Mouse (Mus musculus) liver, adult 2 months (tissue): ENCODE data around the gene 4933427D14Rik. TPM values are rescaled to one million over a fixed set of nuclear protein-coding genes. Genes with fewer than 3 reads are reported as not detected.

Experiments used
- DNase-seq: peaks from one replicate; pipeline ENCODE4 v3.0.0-alpha.2; 2011; ENCODE audit warnings: low read depth, low spot score; ENCODE audit errors: extremely low read depth
- H3K27ac ChIP-seq: fragments of 200-500 bp; replicated peaks from 2 replicates; pipeline ENCODE4 v1.5.1; 2012; ENCODE audit warnings: low read depth, mild to moderate bottlenecking, control low read depth, inconsistent platforms, low read length; ENCODE audit not compliant: insufficient read depth
- H3K27me3 ChIP-seq: fragments of 200-500 bp; 2 replicates; pipeline ENCODE4 v1.6.1; 2012; ENCODE audit warnings: mild to moderate bottlenecking, moderate library complexity, low read length, inconsistent platforms; ENCODE audit not compliant: control insufficient read depth, insufficient read depth
- H3K36me3 ChIP-seq: fragments of 200-500 bp; 2 replicates; pipeline ENCODE4 v1.6.1; 2012; ENCODE audit warnings: low read length, inconsistent platforms; ENCODE audit not compliant: control insufficient read depth, insufficient read depth
- H3K4me1 ChIP-seq: fragments of 200-500 bp; 2 replicates; pipeline ENCODE4 v1.6.1; 2011; ENCODE audit warnings: low read length; ENCODE audit not compliant: control insufficient read depth, insufficient read depth
- H3K4me3 ChIP-seq: fragments of 200-500 bp; 2 replicates; pipeline ENCODE4 v1.5.1; 2011; ENCODE audit warnings: low read depth, mild to moderate bottlenecking, control low read depth, low read length, moderate library complexity; ENCODE audit not compliant: insufficient read depth
- H3K79me2 ChIP-seq: fragments of 200-500 bp; 2 replicates; pipeline ENCODE4 v1.6.1; 2012; ENCODE audit warnings: inconsistent platforms, mild to moderate bottlenecking, low read length, moderate library complexity; ENCODE audit not compliant: control insufficient read depth, insufficient read depth
- H3K9ac ChIP-seq: fragments of 200-500 bp; 2 replicates; pipeline ENCODE4 v1.6.1; 2012; ENCODE audit warnings: low read depth, mild to moderate bottlenecking, control low read depth, inconsistent platforms, low read length
- CTCF ChIP-seq: fragments of 200-500 bp; IDR thresholded peaks from 2 replicates; pipeline ENCODE4 v1.5.1; 2011; ENCODE audit warnings: low read depth, low read length, control low read depth
- POLR2A ChIP-seq: fragments of 200-500 bp; IDR thresholded peaks from 2 replicates; pipeline ENCODE4 v1.6.1; 2011; ENCODE audit warnings: low read length, control low read depth; ENCODE audit not compliant: insufficient read depth; ENCODE audit errors: extremely low read depth
- WGBS: fragments of 180-500 bp; shearing (Covaris S2); methylation state at CpG from one replicate; pipeline ENCODE4 v1.1.7; 2018; 5-methylcytosine and 5-hydroxymethylcytosine counted together
- polyA plus RNA-seq: library from polyadenylated mRNA; depleted of rRNA; stranded (reverse); fragments of >200 nt; gene quantifications from 2 replicates; pipeline ENCODE4 v1.2.3, GENCODE M21; 2012
- total RNA-seq: library from RNA; depleted of rRNA; stranded (reverse); fragments of >200 nt; gene quantifications from 2 replicates; pipeline ENCODE4 v1.2.3, GENCODE M21; 2014

4933427D14Rik gene
- total and polyA plus RNA-seq, 2 experiments: 1.7 to 2.2 TPM

- Histone ChIP-seq H3K9ac (no peak overlapping the region), H3K36me3 (peaks cover 20% of the 10 kb centered on the region), H3K27me3 (no peaks in the 10 kb centered on the region), H3K4me3 (no peak overlapping the region), H3K4me1 (no peaks in the 10 kb centered on the region), H3K79me2 (no peaks in the 10 kb centered on the region), H3K27ac (no peak overlapping the region)
- no peak for DNase-seq
- no peak for TF ChIP-seq POLR2A
- TF ChIP-seq CTCF: no peak
- WGBS: 88% methylated on average over 2 of the region's 2 CpGs
Observed at GRCm38 (mm10) chr11:72194259-72194658, 13.0 kb downstream of the 4933427D14Rik start.

- no peak overlapping the region for H3K9ac ChIP-seq
- no peaks in the 10 kb centered on the region for H3K27me3 ChIP-seq
- H3K36me3 ChIP-seq: peaks cover 19% of the 10 kb centered on the region
- WGBS: 98% methylated on average over 1 of the region's 1 CpGs
- H3K4me1 ChIP-seq: no peaks in the 10 kb centered on the region
- H3K79me2 ChIP-seq: no peaks in the 10 kb centered on the region
- H3K27ac ChIP-seq: no peak overlapping the region
- no peak for TF ChIP-seq POLR2A
- no peak for TF ChIP-seq CTCF
- no peak overlapping the region for H3K4me3 ChIP-seq
- DNase-seq: no peak
Observed at GRCm38 (mm10) chr11:72190857-72191256, 16.4 kb downstream of the 4933427D14Rik start.

GRCm38 (mm10) chr11:72184252-72184651 lies 23.0 kb downstream of the 4933427D14Rik start:
- 80% methylated on average over 4 of the region's 4 CpGs for WGBS
- no peaks in the 10 kb centered on the region for H3K27me3 ChIP-seq
- no peak overlapping the region for H3K4me3 ChIP-seq
- TF ChIP-seq POLR2A: no peak
- H3K4me1 ChIP-seq: no peaks in the 10 kb centered on the region
- H3K9ac ChIP-seq: no peak overlapping the region
- H3K79me2 ChIP-seq: no peaks in the 10 kb centered on the region
- no peak for DNase-seq
- no peak overlapping the region for H3K27ac ChIP-seq
- H3K36me3 ChIP-seq: peaks cover 13% of the 10 kb centered on the region

DNA sequence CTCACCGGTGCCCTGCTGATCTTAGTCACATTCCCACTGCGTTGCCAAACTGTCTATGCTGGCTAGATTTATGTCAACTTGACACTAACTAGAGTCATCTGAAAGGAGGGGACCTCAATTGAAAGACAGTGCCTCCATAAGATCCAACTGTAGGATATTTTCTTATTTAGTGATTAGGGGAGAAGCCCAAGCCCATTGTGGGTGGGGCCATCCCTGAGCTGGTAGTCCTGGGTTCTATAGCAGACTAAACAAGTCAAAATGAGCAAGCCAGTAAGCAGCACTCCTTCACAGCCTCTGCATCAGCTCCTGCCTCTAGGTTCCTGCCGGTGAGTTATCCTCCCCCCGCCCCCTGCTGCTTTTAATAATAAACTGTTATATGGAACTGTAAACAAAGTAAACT lies 26.1 kb downstream of the 4933427D14Rik start:
- Histone ChIP-seq H3K4me3 (no peak overlapping the region), H3K27me3 (no peaks in the 10 kb centered on the region), H3K27ac (no peak overlapping the region), H3K36me3 (peaks cover 22% of the 10 kb centered on the region), H3K9ac (no peak overlapping the region), H3K79me2 (no peaks in the 10 kb centered on the region), H3K4me1 (no peaks in the 10 kb centered on the region)
- WGBS: 98% methylated on average over 4 of the region's 4 CpGs
- DNase-seq: no peak
- TF ChIP-seq POLR2A: no peak
- TF ChIP-seq CTCF: no peak

- no peak overlapping the region for H3K4me3 ChIP-seq
- peaks cover 26% of the 10 kb centered on the region for H3K36me3 ChIP-seq
- 95% methylated on average over 5 of the region's 5 CpGs for WGBS
- H3K79me2 ChIP-seq: no peaks in the 10 kb centered on the region
- no peak for TF ChIP-seq CTCF
- TF ChIP-seq POLR2A: no peak
- no peaks in the 10 kb centered on the region for H3K4me1 ChIP-seq
- H3K9ac ChIP-seq: no peak overlapping the region
- no peak for DNase-seq
- H3K27me3 ChIP-seq: no peaks in the 10 kb centered on the region
- no peak overlapping the region for H3K27ac ChIP-seq
Observed at GRCm38 (mm10) chr11:72180556-72180955, 26.7 kb downstream of the 4933427D14Rik start.

DNA sequence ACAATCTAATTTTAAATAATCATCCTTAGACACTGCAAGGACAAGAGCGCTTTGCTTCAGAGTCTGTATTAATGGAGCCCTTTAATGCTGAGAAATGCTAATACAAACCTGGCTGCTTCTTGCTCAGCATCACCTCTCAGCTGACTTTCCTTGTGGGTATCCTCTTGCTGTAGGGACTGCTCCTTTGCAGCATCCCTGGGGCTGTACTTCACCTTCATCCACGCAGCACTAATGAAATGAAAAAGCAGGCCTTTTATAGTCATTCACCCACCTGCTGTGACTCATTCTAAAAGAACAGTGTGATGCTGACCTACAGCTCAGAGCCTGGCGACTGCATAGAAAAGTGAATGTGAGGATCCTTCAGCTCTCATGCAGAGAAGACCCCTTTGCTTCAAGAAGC lies 30.7 kb downstream of the 4933427D14Rik start:
- Histone ChIP-seq H3K4me3 (no peak overlapping the region), H3K27ac (no peak overlapping the region), H3K4me1 (no peaks in the 10 kb centered on the region), H3K36me3 (peaks cover 31% of the 10 kb centered on the region), H3K9ac (no peak overlapping the region), H3K79me2 (no peaks in the 10 kb centered on the region), H3K27me3 (no peaks in the 10 kb centered on the region)
- TF ChIP-seq CTCF (no peak), POLR2A (no peak)
- WGBS: 90% methylated on average over 3 of the region's 3 CpGs
- no peak for DNase-seq

DNA sequence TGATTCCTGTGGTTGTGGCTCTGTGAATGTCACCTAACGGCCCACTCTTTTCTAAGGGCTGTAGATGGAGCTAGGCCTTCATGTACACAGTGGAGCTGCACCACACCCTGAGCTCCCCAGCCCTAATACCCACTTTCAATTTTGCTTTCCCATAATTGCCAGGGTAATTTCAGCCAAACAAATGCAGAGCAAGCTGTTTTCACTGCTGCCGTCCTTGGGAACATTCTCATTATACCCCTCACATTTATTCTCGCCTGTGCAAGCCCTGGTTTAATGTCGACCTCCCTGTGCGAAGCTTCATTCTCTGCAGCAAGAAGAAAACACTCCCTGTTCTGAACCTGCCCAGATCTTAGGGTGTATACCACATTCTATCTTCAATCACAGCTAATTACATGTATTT lies 31.3 kb downstream of the 4933427D14Rik start:
- no peak for DNase-seq
- Histone ChIP-seq H3K79me2 (no peaks in the 10 kb centered on the region), H3K4me1 (no peaks in the 10 kb centered on the region), H3K27me3 (no peaks in the 10 kb centered on the region), H3K36me3 (peaks cover 31% of the 10 kb centered on the region), H3K9ac (no peak overlapping the region), H3K4me3 (no peak overlapping the region), H3K27ac (no peak overlapping the region)
- TF ChIP-seq POLR2A: no peak
- no peak for TF ChIP-seq CTCF
- WGBS: 93% methylated on average over 5 of the region's 5 CpGs
